Mouse (Mus musculus) lung, postnatal 4 days (tissue): ENCODE measurements around the gene Dlg5.

Source experiments
- DNase-seq, 2 experiments: peaks; one replicate each; pipeline ENCODE4 v3.0.0; 2021

Gene Dlg5

DNA sequence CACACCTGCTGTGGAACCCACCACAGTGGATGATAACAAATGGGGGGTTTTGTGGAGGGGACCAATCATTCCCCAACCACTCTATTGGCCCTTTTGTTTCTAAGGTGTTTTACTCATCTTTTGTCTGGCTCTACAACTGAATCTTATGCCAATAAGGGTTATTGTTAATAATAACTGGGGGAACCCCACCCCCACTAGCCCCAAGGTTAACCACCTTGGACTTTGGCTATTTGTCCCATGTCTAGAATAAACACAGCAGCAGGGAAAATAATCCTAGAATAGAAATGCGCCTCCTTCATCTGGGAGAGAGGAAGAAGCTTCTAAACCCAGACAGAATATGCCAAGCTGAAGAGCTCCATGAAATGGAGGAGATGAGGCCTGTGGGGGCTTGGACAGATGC, 151.1 kb downstream of the Dlg5 start:
- no peak for DNase-seq

DNA sequence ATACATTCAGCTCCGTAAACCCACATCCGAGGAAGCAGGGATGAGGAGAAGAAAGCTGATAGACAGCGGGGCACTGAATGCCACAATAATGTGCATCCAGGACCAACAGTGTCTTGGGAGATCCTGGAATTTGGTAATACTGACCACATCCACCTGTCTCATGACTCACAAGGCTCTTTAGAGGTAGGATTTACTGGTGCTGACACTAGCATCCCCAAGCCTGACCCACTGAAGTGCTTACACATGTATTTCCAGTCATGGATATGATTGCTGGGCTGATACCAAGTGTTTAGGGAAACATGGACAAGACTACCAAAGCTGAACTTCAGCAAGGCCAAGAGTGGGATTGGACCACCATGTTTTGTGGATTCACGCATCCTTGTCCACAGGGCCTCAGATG, 152.5 kb downstream of the Dlg5 start:
- DNase-seq: no peak

GRCm38 (mm10) chr14:24092391-24092790, 153.3 kb downstream of the Dlg5 start:
- DNase-seq: no peak

DNA sequence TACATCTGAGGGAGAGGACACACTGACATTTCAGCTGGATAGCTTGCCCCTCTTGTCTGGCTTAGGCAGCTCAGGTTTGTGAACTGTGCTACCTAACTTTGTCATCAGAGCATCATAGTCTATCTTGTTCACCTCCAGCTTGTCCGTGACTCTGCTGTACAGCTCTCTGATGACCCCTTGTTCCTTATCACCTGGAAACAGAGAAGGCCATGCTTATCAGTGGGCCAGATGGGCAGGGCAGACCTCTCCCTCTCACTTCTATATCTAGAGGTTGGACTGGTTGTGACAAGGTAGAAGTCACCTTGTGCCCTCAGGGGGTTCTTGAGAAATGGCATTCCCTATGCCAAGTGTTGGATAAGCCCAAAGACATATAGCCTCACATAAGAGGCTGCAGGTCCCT, 154.9 kb downstream of the Dlg5 start:
- no peak for DNase-seq

- no peak for DNase-seq
These were observed 156.5 kb downstream of the Dlg5 start for GRCm38 (mm10) chr14:24089181-24089580.

DNA sequence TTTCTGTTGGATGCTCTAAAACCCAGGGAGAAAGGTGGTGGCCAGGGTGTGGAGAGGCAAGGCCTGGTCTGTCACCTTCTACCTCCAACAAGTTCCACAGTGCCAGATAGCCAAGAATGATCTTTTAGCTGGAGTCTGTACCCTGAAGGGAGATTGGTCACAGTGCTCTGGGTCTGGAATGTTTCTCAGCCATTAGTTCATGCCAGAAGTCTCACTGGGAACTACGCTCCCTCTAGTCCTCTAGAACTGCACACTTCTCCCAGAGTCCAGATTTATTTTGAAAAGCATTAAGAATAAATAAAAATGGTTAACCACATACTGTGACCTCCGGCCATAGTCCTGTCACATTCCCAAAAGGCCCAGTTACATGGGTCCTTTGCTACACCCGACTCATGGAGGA, 158.3 kb downstream of the Dlg5 start:
- no peak for DNase-seq

DNA sequence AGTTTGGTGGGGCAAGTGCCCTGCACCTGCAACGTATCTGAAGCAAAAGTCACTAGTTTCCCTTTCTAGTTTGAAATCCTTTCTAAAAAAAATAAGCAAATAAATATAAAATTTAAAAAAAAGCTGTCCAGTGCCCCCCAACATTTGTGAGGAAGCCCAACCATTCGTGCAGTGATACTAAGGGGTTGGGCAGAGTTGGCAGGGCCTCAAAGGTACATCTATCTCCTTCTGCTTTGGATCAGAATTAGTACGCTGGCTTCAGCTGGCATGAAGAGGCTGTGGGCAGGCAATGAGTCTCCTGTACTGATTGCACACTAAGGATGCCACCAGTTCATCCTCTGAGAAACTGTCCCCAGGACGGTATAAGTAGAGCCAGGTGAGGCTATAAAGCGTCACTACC, 159.2 kb downstream of the Dlg5 start:
- DNase-seq: no peak
